Mouse (Mus musculus) mouse embryonic stem cell (cell line): ENCODE results near the gene Samd4b.

Source experiments
- in situ Hi-C, 2 experiments: fragments of 300-500 bp; cut with MboI; formaldehyde crosslinking; loops; 1 replicate in 1 of 2; 3 replicates in 1 of 2; pipeline ENCODE4 v1.14.3; 2019 to 2020; ENCODE audit warnings: low sequenced_read_pairs in 2 of 2, low pct_unique_long_range_greater_than_20kb in 1 of 2, mixed read lengths in 1 of 2; ENCODE audit not compliant: unreplicated experiment in 1 of 2

The Samd4b gene

DNA sequence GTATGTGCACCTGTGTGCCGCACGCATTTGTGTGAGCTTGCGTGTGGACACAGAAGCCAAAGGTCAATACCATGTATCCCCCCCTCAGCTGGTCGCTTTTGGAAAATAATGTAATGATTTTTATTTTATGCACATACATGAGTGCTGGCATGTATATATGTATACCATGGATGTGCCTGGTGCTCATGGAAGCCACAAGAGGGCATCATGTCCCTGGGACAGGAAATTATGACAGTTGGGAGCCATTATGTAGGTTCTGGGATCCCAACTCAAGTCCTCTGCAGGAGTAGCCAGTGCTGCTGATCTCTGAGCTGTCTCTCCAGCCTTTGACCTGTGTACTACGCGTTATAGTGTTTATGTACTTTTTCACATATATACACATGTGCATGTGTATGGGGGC is 121.8 kb downstream of the Samd4b start:
- in situ Hi-C loops, result no loop called here

DNA sequence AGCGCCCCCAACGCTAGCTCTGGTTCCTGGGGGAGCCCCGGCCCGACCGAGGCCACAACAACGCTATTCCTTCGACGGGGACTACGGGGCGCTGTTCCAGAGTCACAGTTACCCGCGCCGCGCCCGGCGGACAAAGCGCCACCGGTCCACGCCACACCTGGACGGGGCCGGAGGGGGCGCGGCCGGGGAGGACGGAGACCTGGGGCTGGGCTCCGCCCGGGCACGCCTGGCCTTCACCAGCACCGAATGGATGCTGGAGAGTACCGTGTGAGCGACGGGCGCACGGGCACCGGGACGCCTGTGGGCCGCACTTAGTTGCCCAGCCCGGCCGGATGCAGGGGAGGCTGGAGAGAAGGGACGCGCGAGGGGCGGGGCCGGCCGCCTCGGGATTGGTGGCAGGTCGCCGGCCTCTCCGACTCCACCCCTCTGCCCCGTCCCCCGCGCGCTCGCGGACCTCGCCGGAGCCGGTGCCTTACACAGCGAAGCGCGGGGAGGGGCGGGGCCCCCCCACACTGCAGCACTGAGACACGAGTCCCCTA is 130.7 kb downstream of the Samd4b start:
- in situ Hi-C loops, result no loop called here

DNA sequence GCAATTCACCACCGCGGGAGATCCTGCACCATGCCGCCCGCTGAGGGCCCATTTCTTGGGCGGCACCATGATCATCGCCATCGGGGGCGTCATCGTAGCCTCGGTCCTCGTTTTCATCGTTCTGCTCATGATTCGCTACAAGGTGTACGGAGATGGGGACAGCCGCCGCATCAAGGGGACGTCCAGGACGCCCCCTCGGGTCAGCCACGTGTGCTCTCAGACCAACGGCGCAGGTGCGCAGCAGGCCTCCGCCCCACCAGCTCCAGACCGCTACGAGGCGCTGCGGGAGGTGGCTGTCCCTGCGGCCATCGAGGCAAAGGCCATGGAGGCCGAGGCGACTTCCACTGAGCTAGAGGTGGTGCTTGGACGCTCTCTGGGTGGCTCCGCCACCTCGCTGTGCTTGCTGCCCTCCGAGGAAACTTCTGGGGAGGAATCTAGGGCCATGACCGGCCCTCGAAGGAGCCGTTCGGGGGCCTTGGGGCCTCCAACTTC is 131.2 kb downstream of the Samd4b start:
- in situ Hi-C loops, result no loop called here

DNA sequence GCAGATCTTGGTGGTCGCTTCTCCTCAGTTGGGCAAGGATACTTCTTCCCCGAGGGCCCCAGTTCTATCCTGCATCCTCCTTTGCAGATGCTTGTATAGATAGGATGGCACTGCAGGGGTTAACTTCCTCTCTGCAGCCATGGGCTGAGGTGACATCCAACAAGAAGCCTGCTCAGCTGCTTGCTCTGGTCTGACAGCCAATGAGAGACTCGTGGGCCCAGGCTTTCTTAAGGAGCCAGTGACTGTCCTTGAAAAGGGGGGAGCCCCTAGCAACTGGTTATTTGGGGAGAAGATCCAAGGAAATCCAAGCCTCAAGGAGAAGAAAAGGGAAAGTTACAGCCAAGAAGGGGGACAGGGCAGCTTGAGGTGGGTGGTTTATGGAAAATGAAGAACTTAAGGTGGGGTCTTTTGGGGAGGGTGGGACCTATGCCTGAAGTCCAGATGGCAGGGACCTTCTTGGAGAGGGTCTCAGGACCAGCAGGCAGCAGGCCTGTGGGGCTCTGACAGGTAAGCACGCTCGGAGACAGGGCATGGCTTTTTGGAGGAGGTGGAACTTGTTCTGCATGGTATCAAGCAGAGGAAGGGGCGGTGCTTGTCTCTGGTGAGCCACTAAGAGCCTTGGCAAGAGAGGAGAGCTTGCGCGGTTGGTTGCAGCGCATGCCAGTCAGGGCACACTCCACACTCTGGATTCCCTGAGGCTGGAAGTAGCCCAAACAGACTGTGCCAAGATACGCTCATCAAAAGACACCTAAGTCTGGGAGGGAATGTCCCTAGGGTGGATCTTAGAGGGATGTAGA is 133.3 kb downstream of the Samd4b start:
- in situ Hi-C loops, result no loop called here

DNA sequence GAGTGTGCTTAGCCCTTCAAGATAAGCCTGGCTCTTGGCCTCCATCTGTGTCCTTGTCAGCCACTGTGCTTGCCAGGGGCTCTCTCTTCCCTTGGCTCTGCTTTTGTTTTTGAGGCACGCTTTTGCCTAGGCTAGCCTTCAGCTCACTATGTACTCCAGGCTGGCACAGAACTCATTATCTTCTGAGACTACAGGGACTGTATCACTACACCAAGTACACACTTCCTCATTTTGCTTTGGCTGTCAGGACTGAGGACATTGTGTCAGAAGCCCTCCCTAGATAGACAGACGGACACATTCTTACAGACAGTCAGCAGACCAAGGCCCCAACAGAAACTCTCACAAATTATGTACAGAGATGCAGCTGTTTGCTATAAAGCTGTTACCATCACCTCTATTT is 135.2 kb downstream of the Samd4b start:
- in situ Hi-C loops, result no loop called here

DNA sequence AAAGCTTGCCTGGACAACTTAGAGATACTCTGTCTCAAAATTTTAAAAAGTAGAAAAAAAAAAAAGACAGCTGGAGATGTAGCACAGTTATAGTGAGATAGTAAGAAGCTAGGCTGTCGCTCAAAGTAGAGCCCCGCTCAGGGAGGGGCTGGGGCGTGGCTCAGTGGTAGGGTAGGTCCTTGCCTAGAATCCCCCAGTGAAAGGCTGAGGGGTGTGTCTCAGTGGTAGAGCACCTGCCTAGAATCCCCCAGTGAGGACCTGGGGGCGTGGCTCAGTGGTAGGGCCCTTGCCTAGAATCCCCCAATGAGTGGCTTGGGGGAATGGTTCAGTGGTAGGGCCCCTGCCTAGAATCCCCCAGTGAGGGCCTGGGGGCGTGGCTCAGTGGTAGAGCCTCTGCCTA is 137.6 kb downstream of the Samd4b start:
- in situ Hi-C loops, result no loop called here

DNA sequence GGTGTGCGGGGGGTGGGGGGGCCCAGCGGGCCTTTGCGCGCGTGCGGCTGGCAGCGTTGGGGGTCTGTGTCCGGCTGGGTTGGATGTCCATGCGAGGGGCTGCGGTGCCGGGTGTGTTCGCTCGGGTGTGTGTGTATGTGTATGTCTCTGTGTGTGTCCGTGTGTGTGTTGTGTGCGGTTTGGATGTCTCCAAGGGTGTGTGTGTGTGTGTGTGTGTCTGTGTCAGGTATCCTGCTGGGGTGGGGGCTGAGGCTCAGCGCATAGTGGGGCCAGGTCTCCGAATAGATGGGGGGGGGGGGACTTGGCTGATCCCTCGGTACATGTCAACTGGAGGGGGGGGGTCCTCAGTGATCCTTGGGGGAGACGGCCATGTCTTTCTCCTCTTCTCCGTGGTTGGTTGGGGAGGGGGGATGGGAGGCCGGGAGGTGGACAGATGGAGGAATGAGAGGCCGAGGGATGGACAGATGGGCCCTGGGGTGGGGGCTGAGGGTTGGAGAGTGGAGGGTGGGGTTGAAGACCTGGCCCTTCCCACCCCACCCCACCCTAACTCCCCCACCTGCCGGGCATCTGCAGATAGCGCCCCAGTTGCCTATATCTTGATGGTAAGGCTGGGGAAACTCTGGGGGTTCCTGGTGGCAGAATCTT is 145.5 kb downstream of the Samd4b start:
- in situ Hi-C loops, result loop anchor here in 1 of 2 experiments (5.0 kb wide), 1 partner anchor 80 kb away; no protein-coding TSS in a partner anchor

DNA sequence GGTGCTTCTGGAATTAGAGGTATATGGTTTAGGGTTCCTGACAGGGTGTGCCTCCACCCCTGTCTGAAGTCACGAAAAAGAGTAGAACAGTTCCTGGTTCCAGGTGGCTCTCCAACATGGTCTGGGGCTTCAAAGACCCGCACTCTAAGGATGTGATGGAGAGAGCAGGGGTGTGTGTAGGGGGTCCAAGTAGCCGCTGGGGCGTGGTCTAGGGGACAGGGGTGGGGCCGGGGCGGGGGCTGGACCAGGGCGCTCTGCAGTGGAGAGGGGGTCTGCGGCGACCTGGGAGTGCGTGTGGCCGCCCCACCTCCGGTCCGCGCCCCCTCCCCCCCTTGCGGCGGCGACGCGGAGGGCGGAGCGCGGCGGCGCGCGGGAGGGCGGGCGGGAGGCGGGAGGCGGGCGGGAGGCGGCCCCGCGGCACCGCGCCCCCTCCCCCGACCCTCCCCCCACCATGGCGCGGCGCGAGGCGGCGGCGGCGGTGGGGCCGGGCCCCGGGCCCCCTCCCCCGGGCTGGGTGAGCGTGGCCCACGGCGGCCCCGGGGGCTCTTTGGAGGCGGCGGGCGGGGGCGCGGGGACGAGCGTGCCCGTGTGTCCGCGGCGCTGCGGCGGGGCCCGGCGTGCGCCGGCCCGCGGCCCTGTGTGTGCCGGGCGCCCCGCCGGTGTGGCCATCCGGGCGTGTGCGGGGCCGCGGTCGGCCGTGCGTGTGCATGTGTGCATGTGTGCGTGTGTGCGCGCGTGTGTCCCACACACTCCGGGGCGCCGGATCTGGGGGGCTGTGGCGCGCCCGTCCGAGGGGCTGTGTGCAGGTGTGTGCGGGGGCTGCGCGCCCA is 146.2 kb downstream of the Samd4b start, which contains the start of gene Lrfn1:
TSS of gene Lrfn1 (plus strand) at position 450 of the 830 bp plus-strand sequence.
- in situ Hi-C loops, result loop anchor here in 1 of 2 experiments (5.0 kb wide), 1 partner anchor 81 kb away; no protein-coding TSS in a partner anchor

DNA sequence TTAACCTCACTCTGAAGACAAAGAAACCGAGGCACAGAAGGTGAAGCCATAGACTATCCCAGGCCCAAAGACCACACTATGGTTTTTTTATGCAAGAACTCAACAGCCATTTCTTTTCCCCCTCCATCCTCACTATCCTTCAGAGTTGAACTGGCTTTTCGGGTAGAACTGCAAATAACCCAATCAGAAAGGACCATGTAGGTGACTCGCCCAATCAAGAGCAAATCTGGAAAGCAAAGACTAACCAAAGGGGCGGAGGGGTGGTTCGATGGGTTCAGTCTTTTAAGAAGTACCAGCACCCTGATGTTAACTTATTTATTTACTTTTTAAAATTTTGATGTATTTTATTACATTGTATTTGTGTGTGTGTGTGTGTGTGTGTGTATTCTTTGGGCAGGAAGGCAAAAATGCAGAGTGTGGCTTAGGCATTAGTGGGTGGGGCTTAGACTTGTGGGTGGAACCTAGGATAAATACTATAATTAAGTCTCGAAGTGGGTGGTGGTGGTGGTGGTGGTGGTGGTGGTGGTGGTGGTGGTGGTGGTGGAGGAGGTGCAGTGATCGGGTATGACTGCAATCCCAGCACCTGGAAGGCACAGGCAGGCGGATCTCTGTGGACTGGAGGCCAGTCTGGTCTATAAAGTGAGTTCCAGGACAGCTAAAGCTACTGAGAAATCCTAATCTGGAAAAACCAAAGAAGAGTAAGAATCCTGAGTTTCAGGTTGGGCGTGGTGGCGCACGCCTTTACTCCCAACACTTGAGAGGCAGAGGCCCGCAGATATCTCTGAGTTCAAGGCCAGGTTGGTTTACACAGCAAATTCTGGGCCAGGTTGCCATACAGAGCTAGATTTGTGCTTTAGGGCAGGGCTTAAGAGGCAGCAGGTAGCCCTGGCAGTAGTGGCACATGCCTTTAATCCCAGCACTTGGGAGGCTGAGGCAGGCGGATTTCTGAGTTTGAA is 149.8 kb downstream of the Samd4b start:
- in situ Hi-C loops, result loop anchor here in 1 of 2 experiments (25.0 kb wide), 1 partner anchor 164 kb away; no protein-coding TSS in a partner anchor

DNA sequence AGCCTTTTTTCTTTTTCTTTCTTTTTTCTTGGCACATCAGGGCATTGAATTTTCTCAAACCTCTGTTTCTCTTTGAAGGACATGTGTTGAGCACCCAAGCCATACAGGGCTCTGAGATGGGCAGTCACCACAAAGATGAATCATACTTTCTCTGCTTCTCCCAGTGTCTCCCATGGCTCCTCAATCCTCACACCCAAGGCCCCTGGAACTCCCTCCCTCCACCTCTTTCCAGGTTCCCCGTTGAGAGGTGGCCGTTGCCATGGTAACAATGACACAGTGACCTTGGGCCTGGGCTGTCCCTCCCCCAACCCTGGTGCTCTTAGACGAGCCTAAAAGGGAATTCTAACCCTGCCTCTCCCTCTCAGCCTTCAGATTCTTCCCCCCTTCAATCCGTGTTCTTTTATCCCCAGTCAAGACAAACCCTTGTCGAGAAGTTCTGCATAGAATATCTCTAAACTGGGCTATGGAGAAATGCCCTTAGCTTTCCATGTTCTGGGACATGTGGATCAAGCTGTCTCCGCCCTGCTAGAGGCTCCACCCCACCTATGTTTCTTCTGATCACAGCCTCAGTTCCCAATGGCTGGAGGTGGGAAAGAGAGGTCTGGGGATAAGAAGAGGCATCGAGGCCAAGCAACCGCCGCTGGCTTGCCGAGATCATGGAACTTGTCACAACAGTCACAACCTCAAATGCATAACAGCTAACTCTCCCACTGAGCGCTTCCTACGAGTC is 150.7 kb downstream of the Samd4b start:
- in situ Hi-C loops, result loop anchor here in 1 of 2 experiments (25.0 kb wide), 1 partner anchor 165 kb away; no protein-coding TSS in a partner anchor

DNA sequence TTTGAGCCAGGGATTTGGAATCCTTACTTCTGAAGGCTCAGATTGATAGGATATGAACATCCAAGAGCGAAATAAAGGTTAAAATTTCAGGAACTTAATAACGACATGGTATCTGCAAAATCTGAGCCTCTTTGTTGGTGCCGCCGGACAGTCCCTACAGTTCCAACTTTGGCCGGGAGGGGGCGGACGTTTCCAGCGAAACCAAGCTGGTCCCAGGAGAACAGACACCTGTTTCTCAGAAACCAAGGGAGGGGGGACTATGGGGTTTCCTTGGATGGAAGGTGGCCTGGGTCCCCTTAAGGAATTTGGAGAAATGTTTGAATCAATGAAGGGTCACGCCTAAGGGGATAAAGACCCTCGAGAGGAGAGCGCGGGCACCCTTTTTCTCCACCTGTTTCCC is 151.5 kb downstream of the Samd4b start:
- in situ Hi-C loops, result loop anchor here in 1 of 2 experiments (25.0 kb wide), 1 partner anchor 166 kb away; no protein-coding TSS in a partner anchor

DNA sequence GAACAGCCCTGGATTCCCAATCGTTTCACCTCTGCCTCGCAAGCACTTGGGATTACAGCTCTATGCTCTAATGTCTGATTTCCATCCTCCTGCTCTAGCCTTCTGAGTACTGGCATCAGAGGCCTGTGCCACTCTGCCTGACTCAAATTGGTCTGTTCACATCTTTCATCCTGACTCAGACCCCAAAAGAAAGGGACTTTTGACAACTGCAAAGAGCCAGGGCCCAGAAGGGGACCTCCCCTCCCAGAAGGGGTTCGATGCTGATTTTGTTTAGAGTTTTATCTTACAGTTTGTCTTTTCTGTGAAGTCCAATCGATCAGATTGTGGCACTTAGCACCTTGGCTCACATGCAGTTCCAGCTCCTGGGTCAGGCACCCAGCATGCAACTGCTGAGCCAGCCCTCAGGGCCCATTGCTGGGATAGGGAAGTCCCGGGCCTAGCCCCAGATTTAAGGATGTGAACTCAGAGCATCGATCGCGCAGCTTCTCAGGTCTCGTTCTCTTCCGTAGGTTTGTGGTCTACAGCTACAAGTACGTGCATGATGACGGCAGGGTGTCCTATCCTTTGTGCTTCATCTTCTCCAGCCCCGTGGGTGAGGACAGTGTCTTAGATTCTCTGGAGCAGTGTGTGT is 153.5 kb downstream of the Samd4b start:
- in situ Hi-C loops, result loop anchor here in 1 of 2 experiments (5.0 to 25.0 kb wide), 2 partner anchors 48 to 168 kb away; no protein-coding TSS in a partner anchor

DNA sequence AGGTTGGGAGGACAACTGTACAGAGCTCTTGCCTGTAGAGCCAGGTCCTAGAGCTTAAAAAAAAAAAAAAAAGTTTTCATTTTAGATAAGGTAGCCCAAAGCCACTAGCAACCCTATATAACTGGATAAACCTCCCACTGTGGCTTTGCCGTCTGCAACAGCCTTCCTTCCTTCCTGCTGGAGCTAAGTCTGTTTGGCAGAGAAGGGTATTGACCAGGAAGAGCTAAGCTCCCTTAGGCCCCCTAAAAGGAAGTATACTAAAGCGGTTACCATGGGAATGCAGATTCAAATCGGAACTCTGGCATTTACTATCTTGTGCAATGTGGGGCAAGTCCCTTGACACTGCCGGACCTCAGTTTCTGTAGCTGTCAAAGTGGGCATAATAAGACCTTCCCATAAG is 155.3 kb downstream of the Samd4b start:
- in situ Hi-C loops, result loop anchor here in 1 of 2 experiments (5.0 to 25.0 kb wide), 2 partner anchors 50 to 170 kb away; no protein-coding TSS in a partner anchor

DNA sequence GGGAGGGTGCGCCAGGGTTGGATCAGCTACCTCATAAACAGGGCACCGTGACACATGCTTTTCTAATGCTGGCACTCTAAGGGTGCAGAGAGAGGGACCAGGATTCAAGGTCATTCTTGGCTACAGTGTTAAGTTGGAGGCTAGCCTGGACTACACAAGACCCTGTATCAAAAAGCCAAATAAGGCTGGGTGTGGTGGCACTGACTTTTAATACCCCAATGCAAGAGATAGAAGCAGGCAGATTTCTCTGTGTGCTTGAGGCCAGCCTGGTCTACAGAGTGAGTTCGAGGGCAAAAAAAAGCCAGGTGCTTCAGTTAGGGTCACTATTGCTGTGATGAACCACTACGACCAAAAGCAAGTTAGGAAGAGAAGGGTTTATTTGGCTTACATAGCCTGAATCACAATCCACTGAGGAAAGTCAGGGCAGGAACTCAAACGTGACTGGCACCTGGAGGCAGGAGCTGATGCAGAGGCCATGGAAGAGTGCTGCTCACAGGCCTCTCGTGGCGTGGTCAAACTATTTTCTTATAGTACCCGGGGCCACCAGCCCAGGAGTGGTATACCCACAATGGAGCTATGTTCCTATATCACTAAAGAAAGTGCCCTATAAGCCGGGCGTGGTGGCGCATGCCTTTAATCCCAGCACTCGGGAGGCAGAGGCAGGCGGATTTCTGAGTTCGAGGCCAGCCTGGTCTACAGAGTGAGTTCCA is 156.0 kb downstream of the Samd4b start:
- in situ Hi-C loops, result loop anchor here in 1 of 2 experiments (5.0 to 25.0 kb wide), 2 partner anchors 50 to 170 kb away; no protein-coding TSS in a partner anchor

DNA sequence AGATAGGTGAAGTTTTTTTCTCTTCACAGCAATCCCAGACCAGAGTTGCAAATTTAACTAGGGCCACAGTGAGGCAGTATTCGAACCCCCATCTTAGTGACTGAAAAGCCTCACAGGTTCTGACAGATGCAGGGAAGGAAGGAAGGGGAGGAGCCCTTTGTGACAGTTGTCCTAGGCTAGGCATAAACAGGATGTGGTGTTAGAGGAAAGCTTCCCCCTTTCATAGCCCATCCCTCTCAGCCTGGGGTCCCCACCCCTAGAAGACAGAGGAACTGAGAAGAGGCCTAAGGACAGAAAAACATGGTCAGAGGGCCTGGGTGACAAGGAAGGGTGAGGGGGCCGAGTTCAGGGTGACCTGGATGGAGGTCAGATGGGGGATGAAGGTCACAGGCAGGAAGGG is 157.2 kb downstream of the Samd4b start:
- in situ Hi-C loops, result loop anchor here in 1 of 2 experiments (5.0 to 25.0 kb wide), 2 partner anchors 52 to 172 kb away; no protein-coding TSS in a partner anchor
